Mouse (Mus musculus) naive thymus-derived CD4-positive, alpha-beta T cell, adult 2 months (primary cell): ENCODE data around the gene Pax6.

ENCODE experiments used
- DNase-seq: peaks from one replicate; pipeline ENCODE4 v3.0.0-alpha.2; 2011; ENCODE audit warnings: low read depth

The Pax6 gene

DNA sequence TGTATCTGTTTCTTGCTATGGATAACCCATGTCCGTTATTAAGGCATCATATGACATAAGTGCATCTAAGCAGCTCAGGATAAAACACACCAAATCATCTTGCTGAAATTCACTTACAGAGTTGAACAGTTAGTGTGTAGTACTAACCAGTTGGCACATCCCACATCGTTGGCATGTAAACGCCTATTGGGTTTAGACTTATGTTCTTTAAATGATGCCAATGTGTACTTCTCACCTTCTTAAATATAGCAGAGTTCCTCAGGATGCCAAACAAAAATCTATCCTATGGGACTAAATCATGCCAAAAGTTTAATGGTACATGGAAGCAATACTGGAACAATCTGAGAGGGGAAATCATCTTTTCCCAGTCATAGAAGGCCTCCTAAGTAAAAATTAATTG, 62.0 kb downstream of the Pax6 start:
- no peak for DNase-seq

DNA sequence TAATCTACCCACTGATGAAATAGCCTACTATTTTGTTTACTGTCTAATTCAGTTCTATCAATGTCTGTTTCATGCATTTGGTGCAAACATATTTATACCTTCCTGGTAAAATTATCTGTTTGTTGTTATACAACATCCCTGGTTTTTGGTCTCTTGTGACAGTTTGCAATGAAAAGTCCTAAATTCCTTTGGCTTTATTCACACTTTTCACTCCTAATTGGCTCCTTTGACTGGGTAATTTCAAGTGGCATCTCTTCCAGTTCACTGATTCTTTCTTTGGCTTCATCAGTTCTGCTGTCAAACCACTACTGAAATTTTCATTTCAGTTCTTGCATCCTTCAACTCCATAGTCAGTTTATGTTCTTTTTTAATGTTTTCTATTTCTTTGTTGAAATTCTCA, 67.5 kb downstream of the Pax6 start:
- DNase-seq = no peak

DNA sequence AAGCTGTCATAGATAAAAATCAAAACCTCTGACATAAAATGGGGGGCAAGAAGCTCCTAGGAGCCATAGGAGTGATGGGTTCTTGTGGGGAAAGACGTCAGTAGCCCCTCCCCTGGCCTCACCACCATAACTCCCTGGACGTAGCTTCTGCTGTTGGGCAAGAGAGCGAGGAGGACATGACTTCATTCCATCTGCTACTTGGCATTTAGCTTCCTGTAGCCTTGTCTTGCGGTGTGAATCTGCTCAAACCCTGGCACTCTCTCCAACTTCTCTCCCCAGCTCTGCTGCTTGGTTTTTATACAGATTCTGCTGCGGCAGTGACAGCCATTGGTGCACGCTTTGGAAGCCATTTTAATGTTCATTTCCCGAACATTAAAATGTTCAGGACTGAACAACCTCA, 78.2 kb downstream of the Pax6 start:
- no peak for DNase-seq
